In the genomic region with DNA sequence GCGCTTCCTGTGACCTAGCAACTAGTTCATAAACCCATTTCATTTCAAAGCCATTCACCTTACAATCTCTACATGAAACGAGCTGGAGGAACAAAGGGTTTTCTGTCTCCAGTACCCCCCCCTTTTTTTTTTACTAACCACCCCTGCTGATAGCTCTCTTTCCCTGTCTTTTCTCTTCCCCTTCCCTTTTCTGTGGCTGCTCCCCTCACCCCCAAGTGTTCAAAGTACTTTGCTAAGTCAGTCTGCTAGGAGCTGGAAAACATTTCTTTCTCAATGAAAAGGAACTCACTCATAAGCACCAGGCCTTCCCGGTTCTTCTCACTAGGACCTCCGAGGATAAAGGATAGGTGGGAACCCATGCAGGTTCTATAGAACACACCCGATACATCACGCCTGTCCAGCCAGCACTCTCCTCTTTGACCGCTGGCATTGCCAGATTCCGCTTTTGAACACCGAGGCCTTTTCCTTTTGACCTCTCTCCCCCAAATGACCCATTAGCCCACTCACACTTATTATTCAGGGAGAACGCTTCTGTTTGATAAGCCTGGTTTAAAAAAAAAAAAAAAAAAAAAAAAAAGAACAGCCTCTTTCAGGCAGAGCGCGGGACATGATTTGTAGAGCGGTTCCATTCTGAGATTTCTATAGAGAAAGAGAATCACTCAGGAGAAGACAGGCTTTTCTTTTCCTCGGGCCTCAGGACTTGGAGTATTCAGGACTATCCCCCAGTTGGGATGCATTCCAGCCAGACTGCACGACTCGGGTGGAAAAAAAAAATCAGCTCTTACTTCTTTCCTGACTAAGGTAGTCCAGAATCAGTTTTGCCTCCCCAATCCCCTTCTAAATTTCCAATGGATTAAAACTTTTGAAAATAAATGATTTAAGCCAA, we compare ENCODE assay signal across 8 mouse cellular contexts.
DNase-seq lines count a peak whose midpoint lies in the region; ATAC-seq and TF ChIP-seq lines count a peak whose summit lies in the region.

No protein-coding gene starts in this region.

- ATAC-seq in intestine, embryonic 14.5 days (replicated peaks; ENCODE audit: low FRiP score, low TSS enrichment, low read depth) = peak; percentile 29
- ATAC-seq in midbrain, postnatal 0 days (ENCODE audit: low FRiP score) = 0 out of 2 replicates have a peak, but pooled peaks have one; percentile 10

- no peak for TF ChIP-seq CTCF in layer of hippocampus, adult 2 months (conservative IDR thresholded peaks at IDR 0.05)
- TF ChIP-seq CTCF in midbrain, postnatal 0 days (IDR thresholded peaks at IDR 0.05) = no peak

- H3K4me1 ChIP-seq in intestine, embryonic 14.5 days (replicated peaks; ENCODE audit: control insufficient read depth, insufficient read depth, low read length) = peaks cover 18% of the 10 kb centered on the region; the same call in 1 of the 2 replicates
- H3K4me1 ChIP-seq in midbrain, postnatal 0 days (ENCODE audit: insufficient read depth, low read length) = 0 out of 2 replicates have a peak, but pooled peaks cover 10% of the 10 kb centered on the region

- no peak for DNase-seq in layer of hippocampus, adult 2 months (ENCODE audit: low spot score in 2 of 2)
- no peak for DNase-seq in layer of hippocampus, postnatal 25 days (ENCODE audit: extremely low spot score in 1 of 2, low spot score in 1 of 2)
- peak; percentile 68 for DNase-seq in embryo, embryonic 11 days
- DNase-seq in intestine, embryonic 14.5 days (ENCODE audit: low spot score) = peak; percentile 72
- no peak for DNase-seq in midbrain, postnatal 0 days (ENCODE audit: low spot score)
- no peak for DNase-seq in thymus, postnatal 36 days
- no peak for DNase-seq in gastrocnemius, postnatal 4 days (ENCODE audit: low spot score in 2 of 2)
- DNase-seq in right cerebral cortex, postnatal 4 days = no peak

- no peaks in the 10 kb centered on the region for H3K36me3 ChIP-seq in intestine, embryonic 14.5 days (ENCODE audit: control insufficient read depth, insufficient read depth, low read length)
- no peaks in the 10 kb centered on the region for H3K36me3 ChIP-seq in midbrain, postnatal 0 days (ENCODE audit: insufficient read depth, low read length)

- H3K9ac ChIP-seq in intestine, embryonic 14.5 days (ENCODE audit: low read length) = peak overlapping the region; percentile 29; the same call in 1 of the 2 replicates
- H3K9ac ChIP-seq in midbrain, postnatal 0 days (replicated peaks; ENCODE audit: low read length, poor library complexity, severe bottlenecking) = no peak overlapping the region

- H3K4me3 ChIP-seq in layer of hippocampus, adult 2 months = peak overlapping the region; percentile 92
- peak overlapping the region; percentile 69 for H3K4me3 ChIP-seq in intestine, embryonic 14.5 days (ENCODE audit: low read depth, low read length)
- peak overlapping the region; percentile 61 for H3K4me3 ChIP-seq in midbrain, postnatal 0 days (ENCODE audit: low read depth, low read length)

- H3K9me3 ChIP-seq in intestine, embryonic 14.5 days (ENCODE audit: control insufficient read depth, low read length) = no peaks in the 10 kb centered on the region
- H3K9me3 ChIP-seq in midbrain, postnatal 0 days (ENCODE audit: low read length) = no peaks in the 10 kb centered on the region

- H3K4me2 ChIP-seq in intestine, embryonic 14.5 days (ENCODE audit: low read length) = peak overlapping the region; percentile 64
- peak overlapping the region; percentile 74 for H3K4me2 ChIP-seq in midbrain, postnatal 0 days (ENCODE audit: low read depth, low read length, poor library complexity, severe bottlenecking)

- no peaks in the 10 kb centered on the region for H3K27me3 ChIP-seq in intestine, embryonic 14.5 days (replicated peaks; ENCODE audit: control insufficient read depth, insufficient read depth, low read length)
- H3K27me3 ChIP-seq in midbrain, postnatal 0 days (ENCODE audit: insufficient read depth, low read length) = no peaks in the 10 kb centered on the region

- peak overlapping the region; percentile 49; the same call in 1 of the 2 replicates for H3K27ac ChIP-seq in layer of hippocampus, adult 2 months
- peak overlapping the region; percentile 75 for H3K27ac ChIP-seq in intestine, embryonic 14.5 days (ENCODE audit: low read depth)
- H3K27ac ChIP-seq in midbrain, postnatal 0 days (ENCODE audit: low read depth, low read length) = no peak overlapping the region

- WGBS in intestine, embryonic 14.5 days = 6% methylated on average over 16 of the region's 16 CpGs
- WGBS in midbrain, postnatal 0 days = 2% methylated on average over 16 of the region's 16 CpGs

Comparison
In these comparisons a context has a peak if more than half of its experiments do, and no peak if none do; other contexts are left out.
1. DNase-seq: peak in embryo, embryonic 11 days (single experiment) and intestine, embryonic 14.5 days (single experiment); none in layer of hippocampus, adult 2 months (0 of 2), layer of hippocampus, postnatal 25 days (0 of 2), midbrain, postnatal 0 days (single experiment), thymus, postnatal 36 days (0 of 2), gastrocnemius, postnatal 4 days (0 of 2) and right cerebral cortex, postnatal 4 days (single experiment).
2. Peak in every context shown above with its lines, with median percentiles within 50 percentile points of each other: H3K4me3 ChIP-seq.